Mouse (Mus musculus): ENCODE results near the gene Tnrc6b. TPM values are rescaled to one million over a fixed set of nuclear protein-coding genes. Genes with fewer than 3 reads are reported as not detected.
"Not testable (repeated sequence)": the region's sequence is repeated elsewhere in the genome, so short reads cannot be mapped to it uniquely, and the experiment has no call there.

Tnrc6b gene
- polyA plus RNA-seq, 1 experiment from 2014 or later, result 13.9 TPM

DNA sequence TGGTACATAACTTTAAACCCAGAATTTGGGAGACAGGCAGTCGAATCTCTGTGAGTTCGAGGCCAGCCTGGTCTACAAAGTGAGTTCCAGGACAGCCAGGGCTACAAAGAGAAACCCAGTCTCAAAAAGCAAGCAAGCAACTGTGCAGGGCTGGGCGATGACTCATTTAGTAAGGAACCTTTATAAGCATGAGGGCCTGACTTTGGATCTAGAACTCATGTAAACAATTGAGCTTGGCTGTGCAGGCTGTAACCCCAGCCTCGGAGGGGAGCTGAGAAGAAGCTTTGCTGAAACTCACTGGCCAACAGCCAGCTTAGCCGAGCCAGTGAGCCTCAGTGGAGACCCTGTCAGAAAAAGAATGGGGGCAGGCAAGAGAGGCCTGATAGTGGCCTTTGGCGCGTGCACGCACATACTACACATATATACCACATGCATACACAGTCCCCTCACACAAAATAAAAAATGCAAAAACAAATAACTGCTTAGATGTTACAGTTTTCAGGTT, 5.6 kb downstream of the Tnrc6b start:
- in situ Hi-C loops (cut with MboI; ENCODE audit: low pct_unique_long_range_greater_than_20kb), result loop anchor here (25.0 kb wide), 1 partner anchor 171 kb away; no protein-coding TSS in a partner anchor
- no peaks in the 10 kb centered on the region for H3K27me3 ChIP-seq
- TF ChIP-seq CTCF (IDR thresholded peaks at IDR 0.05), result no peak
- DNase-seq (ENCODE audit: low read depth, low spot score) (no peak), ATAC-seq (no peak)
- CTCF ChIA-PET, result interaction anchor here (1.6 to 3.4 kb wide), 4 partner anchors 10 to 62 kb away, joined by 3 to 13 read pairs (median 8); no protein-coding TSS in a partner anchor
- POLR2A ChIA-PET, result interaction anchor here (0.6 to 0.7 kb wide), 3 partner anchors 12 to 404 kb away, joined by 3 to 8 read pairs (median 6); no protein-coding TSS in a partner anchor

DNA sequence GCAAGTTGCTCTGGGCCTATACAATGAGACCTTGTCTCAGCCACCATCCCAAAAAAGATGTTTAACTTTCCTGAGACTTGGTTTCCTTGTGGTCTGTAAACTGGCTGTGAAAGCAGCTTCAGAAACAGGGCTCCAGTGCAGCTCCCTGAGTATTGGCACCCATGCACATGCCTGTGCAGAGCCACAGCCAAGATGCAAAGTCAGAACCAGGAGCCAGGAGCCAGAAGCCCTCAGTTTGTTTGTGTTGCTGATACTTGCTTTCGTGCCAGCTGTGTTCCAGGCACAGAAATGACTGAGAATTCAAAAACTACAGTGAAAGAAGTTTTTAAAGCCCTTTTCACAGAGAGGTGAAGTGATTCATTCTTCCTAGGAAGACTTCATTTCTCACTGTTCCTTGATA, 6.3 kb downstream of the Tnrc6b start:
- ChIA-PET POLR2A (no interaction called here), CTCF (interaction anchor here (0.9 to 3.4 kb wide), 7 partner anchors 11 to 81 kb away, joined by 3 to 13 read pairs (median 4); no protein-coding TSS in a partner anchor)
- DNase-seq (ENCODE audit: low read depth, low spot score), result no peak
- H3K27me3 ChIP-seq, result no peaks in the 10 kb centered on the region
- no peak for TF ChIP-seq CTCF (IDR thresholded peaks at IDR 0.05)
- no peak for ATAC-seq
- in situ Hi-C loops (cut with MboI; ENCODE audit: low pct_unique_long_range_greater_than_20kb), result loop anchor here (25.0 kb wide), 1 partner anchor 170 kb away; no protein-coding TSS in a partner anchor

DNA sequence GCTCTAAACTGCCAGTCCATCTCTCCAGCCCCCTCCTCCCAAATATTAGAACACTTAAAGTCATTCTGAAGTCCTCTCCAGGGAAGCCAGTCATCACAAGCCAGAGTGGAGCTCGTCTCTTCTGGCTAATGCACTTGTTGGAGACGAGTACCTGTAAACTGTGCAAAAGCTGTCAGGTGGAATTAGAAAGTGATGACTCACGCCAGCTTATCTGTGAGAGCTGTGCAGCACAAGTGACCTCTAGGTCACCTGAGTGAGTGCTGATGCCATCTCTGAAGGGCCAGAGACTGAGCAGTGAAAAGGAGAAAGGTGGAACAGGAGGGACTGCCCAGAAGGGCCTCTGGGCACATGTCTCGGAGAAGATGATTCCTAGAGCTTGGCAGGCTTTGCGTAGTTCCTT, 9.1 kb downstream of the Tnrc6b start:
- in situ Hi-C loops (cut with MboI; ENCODE audit: low pct_unique_long_range_greater_than_20kb), result loop anchor here (25.0 kb wide), 1 partner anchor 167 kb away; no protein-coding TSS in a partner anchor
- ChIA-PET POLR2A (no interaction called here), CTCF (no interaction called here)
- ATAC-seq (no peak), DNase-seq (ENCODE audit: low read depth, low spot score) (no peak)
- no peaks in the 10 kb centered on the region for H3K27me3 ChIP-seq
- TF ChIP-seq CTCF (IDR thresholded peaks at IDR 0.05), result no peak

DNA sequence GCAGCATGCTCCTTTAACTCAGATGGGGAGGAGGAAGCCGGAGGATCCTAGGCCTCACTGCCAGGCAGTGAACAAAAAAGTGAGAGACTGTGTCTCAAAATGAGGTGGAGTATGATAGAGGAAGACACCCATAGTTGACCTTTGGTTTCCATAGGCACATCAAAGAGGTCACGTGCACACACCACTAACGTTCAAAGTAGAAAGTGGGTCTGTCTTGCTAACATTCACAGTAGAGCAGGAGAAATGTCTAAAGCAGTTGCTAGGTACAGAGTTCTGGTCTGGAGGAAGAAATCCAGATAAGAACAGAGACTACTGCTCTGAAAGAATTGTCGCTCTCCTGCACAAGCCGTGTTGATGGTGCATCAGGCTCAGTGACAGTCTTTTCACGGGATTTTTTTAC, 10.7 kb downstream of the Tnrc6b start:
- TF ChIP-seq CTCF (IDR thresholded peaks at IDR 0.05), result no peak
- no peak for ATAC-seq
- H3K27me3 ChIP-seq, result no peaks in the 10 kb centered on the region
- POLR2A ChIA-PET, result no interaction called here
- in situ Hi-C loops (cut with MboI; ENCODE audit: low pct_unique_long_range_greater_than_20kb), result loop anchor here (25.0 kb wide), 1 partner anchor 165 kb away; no protein-coding TSS in a partner anchor
- no peak for DNase-seq (ENCODE audit: low read depth, low spot score)
- CTCF ChIA-PET, result no interaction called here

DNA sequence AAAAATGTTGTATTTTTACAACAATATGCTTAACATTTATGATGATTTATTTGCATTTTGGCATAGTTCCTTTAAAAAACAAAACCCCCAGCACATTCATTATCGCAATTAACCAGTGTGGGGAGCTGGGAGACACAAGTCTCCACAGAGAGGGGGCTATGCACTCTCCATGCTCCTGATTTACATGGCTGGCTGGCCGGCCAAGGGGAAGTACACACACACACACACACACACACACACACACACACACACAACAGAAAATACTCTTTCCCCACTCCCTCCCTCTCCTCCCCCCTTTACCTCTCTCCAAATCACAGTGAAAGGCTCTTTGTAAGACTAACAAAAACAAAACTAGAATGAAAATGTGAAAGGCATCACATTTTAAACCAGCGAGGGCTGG, 11.3 kb downstream of the Tnrc6b start:
- no peak for ATAC-seq
- DNase-seq (ENCODE audit: low read depth, low spot score), result no peak
- TF ChIP-seq CTCF (IDR thresholded peaks at IDR 0.05), result no peak
- ChIA-PET CTCF (no interaction called here), POLR2A (no interaction called here)
- in situ Hi-C loops (cut with MboI; ENCODE audit: low pct_unique_long_range_greater_than_20kb), result loop anchor here (25.0 kb wide), 1 partner anchor 165 kb away; no protein-coding TSS in a partner anchor
- no peaks in the 10 kb centered on the region for H3K27me3 ChIP-seq

DNA sequence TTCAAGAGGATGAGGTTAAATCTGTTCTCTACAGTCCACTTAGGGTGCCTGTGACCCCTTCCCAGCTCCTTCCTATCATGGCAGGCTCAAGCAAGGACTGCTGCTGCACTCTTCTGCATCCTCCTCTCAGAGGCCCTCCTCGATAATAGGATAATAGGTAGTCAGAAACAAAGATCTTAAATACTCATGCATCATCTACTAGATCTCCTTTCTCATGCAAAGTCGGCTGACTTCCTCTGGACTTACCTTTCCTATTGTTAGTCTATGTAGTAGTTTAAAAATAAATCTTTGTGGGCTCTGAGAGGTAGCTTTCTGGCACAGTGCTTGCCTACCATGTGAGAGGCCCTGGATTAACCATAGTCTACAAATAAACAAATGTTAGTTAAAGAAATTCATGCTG, 18.4 kb downstream of the Tnrc6b start:
- ChIA-PET POLR2A (interaction anchor here (0.7 kb wide), 1 partner anchor 54 kb away, joined by 3 read pairs; no protein-coding TSS in a partner anchor), CTCF (interaction anchor here (1.0 to 1.9 kb wide), 3 partner anchors 9 to 29 kb away, joined by 3 to 8 read pairs (median 4); no protein-coding TSS in a partner anchor)
- in situ Hi-C loops (cut with MboI; ENCODE audit: low pct_unique_long_range_greater_than_20kb), result no loop called here
- ATAC-seq (no peak), DNase-seq (ENCODE audit: low read depth, low spot score) (no peak)
- TF ChIP-seq CTCF (IDR thresholded peaks at IDR 0.05), result no peak
- no peaks in the 10 kb centered on the region for H3K27me3 ChIP-seq

DNA sequence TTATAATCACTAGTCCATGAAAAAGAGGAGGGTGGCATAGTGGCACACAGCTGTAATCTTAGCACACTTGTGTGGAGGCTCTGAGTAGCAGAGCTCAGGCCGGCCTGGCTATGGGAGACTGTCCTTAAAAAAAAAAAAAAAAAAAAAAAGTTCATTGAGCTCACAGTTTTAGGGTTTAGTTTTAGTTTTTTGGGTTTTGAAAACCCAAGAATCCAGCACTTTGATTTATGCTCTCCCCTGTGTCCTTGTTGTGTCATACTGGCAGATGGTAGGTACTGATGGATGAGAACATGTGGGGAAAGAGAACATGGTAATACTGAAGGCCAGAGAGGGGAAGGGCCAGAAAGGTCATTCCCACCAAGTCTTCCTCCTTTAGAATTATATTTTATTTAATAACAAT, 19.9 kb downstream of the Tnrc6b start:
- ChIA-PET CTCF (no interaction called here), POLR2A (interaction anchor here (0.7 to 0.8 kb wide), 2 partner anchors 12 to 75 kb away, joined by 3 to 5 read pairs; no protein-coding TSS in a partner anchor)
- ATAC-seq (no peak), DNase-seq (ENCODE audit: low read depth, low spot score) (no peak)
- no peaks in the 10 kb centered on the region for H3K27me3 ChIP-seq
- in situ Hi-C loops (cut with MboI; ENCODE audit: low pct_unique_long_range_greater_than_20kb), result no loop called here
- no peak for TF ChIP-seq CTCF (IDR thresholded peaks at IDR 0.05)

DNA sequence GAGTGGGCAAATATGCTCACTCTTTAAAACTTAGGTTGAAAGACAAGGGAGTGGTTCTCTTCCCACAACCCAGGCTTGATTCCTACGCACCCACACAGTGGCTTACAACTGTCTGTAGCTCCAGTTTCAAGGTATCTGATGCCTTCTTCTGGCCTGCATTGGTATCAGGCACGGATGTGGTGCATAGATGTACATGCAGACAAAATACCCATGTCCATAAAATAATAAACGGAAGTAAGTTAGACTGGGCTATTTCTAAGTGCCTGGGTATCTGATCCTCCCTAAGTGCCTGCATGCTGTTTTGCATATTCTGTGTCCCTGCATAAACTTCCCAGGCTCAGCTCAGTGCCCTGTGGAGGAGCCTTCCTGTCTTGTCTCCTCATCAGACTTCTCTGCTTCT, 20.4 kb downstream of the Tnrc6b start:
- CTCF ChIA-PET, result no interaction called here
- H3K27me3 ChIP-seq, result no peaks in the 10 kb centered on the region
- ATAC-seq, result no peak
- in situ Hi-C loops (cut with MboI; ENCODE audit: low pct_unique_long_range_greater_than_20kb), result no loop called here
- TF ChIP-seq CTCF (IDR thresholded peaks at IDR 0.05), result no peak
- no peak for DNase-seq (ENCODE audit: low read depth, low spot score)
- POLR2A ChIA-PET, result interaction anchor here (0.6 to 0.8 kb wide), 2 partner anchors 12 to 332 kb away, joined by 3 to 4 read pairs; no protein-coding TSS in a partner anchor

DNA sequence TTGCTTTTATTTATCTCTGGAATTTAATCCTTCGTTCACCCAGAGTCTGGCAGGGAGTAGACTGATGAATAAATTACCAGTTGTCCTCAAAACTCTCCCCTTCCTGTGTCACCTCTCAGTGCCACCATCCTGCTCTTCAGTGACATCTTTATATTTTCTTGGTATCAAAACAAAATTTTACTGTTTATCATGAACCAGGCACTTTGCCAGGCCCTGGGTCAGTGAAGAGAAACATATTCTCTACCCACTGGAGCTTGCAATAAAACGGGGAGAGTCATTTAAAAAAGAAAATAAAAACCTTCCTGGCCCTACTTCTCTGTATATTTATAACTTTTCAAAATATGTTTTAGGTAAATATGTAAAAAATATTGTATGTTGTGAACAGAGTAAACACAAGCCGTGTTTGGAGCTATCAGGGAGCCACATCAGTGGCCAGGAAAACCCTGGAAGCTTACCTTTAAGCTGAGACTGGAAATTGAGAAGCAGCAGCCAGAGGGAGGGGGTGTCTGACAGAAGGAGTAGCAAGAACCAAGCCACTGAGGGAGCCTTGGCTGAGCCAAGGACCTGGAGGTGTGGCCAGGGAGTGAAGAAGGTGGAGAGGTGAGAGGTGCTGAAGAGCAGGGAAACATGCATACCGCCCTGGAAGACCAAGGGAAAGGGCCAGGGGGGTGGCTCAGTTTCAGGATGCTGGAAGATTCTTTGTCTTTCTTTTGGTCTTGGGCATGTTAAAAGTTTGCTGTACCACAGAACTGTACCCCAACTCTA, 21.3 kb downstream of the Tnrc6b start:
- ATAC-seq (no peak), DNase-seq (ENCODE audit: low read depth, low spot score) (no peak)
- in situ Hi-C loops (cut with MboI; ENCODE audit: low pct_unique_long_range_greater_than_20kb), result no loop called here
- CTCF ChIA-PET, result no interaction called here
- no peak for TF ChIP-seq CTCF (IDR thresholded peaks at IDR 0.05)
- POLR2A ChIA-PET, result interaction anchor here (0.5 to 0.6 kb wide), 2 partner anchors 231 to 332 kb away, joined by 3 to 4 read pairs; no protein-coding TSS in a partner anchor
- H3K27me3 ChIP-seq, result no peaks in the 10 kb centered on the region

DNA sequence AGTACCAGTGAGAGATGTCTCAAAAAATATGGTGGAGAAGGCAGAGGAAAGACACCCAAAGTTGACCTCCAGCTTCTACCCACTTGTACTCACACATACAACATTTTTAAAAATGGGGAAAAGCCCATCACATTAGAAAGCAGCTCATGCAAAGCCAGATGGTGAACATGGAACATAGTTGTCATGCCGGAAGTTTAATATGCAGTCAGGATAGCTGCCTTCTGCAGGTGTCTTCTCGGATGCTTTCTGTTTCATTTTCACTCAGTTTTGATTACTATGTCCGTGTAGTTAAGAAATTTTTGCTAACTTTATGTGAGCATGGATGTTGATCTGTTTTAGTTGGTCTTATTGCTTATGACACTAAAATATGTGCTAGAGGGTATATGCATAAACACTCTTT, 24.2 kb downstream of the Tnrc6b start:
- ATAC-seq, result no peak
- TF ChIP-seq CTCF (IDR thresholded peaks at IDR 0.05), result no peak
- in situ Hi-C loops (cut with MboI; ENCODE audit: low pct_unique_long_range_greater_than_20kb), result no loop called here
- no peaks in the 10 kb centered on the region for H3K27me3 ChIP-seq
- ChIA-PET POLR2A (no interaction called here), CTCF (no interaction called here)
- no peak for DNase-seq (ENCODE audit: low read depth, low spot score)

DNA sequence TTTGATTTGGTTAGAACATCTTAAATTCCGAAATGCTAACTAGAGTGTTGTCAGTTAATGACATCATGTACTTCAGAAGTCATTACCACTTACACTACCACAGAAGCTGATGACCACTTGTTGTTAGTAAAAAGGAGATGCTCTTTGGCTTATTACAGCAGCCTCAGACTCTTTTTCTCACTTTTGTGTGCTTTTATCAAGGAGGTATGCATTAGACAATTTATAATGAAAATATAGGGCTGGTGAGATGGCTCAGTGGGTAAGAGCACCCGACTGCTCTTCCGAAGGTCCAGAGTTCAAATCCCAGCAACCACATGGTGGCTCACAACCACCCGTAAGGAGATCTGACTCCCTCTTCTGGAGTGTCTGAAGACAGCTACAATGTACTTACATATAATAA, 24.6 kb downstream of the Tnrc6b start:
- CTCF ChIA-PET; DNase-seq (ENCODE audit: low read depth, low spot score); H3K27me3 ChIP-seq; ATAC-seq; POLR2A ChIA-PET; in situ Hi-C loops (cut with MboI; ENCODE audit: low pct_unique_long_range_greater_than_20kb): not testable (repeated sequence)
